Mouse (Mus musculus): ENCODE measurements around the gene Tmem259.

DNA sequence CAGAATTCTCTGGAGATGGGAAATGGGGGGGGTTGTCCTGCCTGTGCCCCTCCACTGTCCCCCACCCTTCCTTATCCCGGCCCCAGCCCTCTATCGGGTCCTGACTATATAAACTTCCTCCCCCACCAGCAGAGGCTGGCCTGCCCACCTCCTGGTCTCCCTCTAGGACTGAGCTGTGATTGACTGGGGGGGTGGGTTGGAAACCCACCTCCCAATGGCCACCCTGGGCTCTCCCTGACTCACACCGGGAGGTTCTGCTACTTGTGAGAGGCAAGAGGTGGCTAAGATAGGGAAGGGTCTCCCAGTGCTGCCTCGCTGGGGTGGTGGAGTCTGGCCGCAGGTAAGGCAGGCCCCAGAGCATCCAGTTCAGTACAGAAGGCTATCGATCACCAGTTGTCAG, 36.6 kb downstream of the Tmem259 start:
- TF ChIP-seq CTCF (IDR thresholded peaks at IDR 0.05; ENCODE audit: low read depth, low read length) (no peak), POLR2A (IDR thresholded peaks at IDR 0.05; ENCODE audit: extremely low read depth, insufficient read depth, low read length) (no peak)
